Mouse (Mus musculus): ENCODE results near the gene Chid1.

DNA sequence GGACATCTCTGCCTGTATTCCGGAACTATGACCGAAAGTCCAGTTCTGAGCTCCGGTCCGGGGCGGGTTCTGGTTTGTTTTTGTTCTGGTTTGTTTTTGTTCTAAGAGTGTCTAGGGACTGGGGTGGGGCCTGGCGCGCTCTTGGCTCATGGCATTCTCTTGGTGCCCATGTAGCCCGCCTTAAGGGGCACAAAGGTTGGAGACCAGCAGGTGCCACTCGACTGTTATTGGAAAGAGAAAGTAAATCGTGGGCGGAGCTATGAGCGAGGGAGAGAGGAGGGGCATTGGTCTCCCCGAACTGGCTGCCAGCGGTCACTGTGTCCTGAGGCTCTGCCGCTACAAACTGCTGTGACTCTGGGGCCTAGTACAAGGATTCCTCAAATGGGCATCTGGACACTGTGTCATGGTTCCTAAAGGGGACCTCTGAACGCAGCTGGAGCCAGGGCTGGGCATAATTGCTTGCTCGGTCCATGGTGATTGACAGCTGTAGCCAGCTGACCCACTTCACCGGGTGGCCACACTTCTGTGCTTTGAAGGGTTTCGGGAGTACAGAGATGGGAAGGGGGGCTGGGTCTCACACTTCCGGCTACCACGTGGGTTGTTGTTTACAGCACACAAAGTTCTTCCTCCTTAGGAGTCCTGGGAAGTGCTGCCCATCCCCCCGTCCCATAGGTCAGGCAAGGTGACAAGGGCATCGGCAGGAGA lies 83.9 kb downstream of the Chid1 start:
- no peak for TF ChIP-seq MAX (IDR thresholded peaks at IDR 0.05; ENCODE audit: low read depth)
- no peak for TF ChIP-seq E2F4 (IDR thresholded peaks at IDR 0.05; ENCODE audit: insufficient read depth)
- TF ChIP-seq TCF3 (IDR thresholded peaks at IDR 0.05; ENCODE audit: insufficient read length, low read depth), result no peak
- TF ChIP-seq POLR2A (IDR thresholded peaks at IDR 0.05; ENCODE audit: insufficient read length, low read depth), result peak; percentile 43
- no peak for TF ChIP-seq CEBPB (IDR thresholded peaks at IDR 0.05; ENCODE audit: insufficient read depth, poor library complexity, severe bottlenecking)
- no peak for TF ChIP-seq USF1 (IDR thresholded peaks at IDR 0.05; ENCODE audit: low read depth)
- TF ChIP-seq MYOD1 (IDR thresholded peaks at IDR 0.05; ENCODE audit: control insufficient read depth in 1 of 3, insufficient read length in 2 of 3, low read depth in 2 of 3), result peak in 1 of 3 experiments; percentile 49
- TF ChIP-seq SRF (IDR thresholded peaks at IDR 0.05; ENCODE audit: control insufficient read depth, insufficient read length, low read depth), result no peak
- peak in 1 of 3 experiments; percentile 5 for TF ChIP-seq MYOG (IDR thresholded peaks at IDR 0.05; ENCODE audit: control insufficient read depth in 1 of 3, insufficient read depth in 1 of 3, insufficient read length in 2 of 3, low read depth in 2 of 3)
- TF ChIP-seq POLR2AphosphoS2 (IDR thresholded peaks at IDR 0.05; ENCODE audit: insufficient read length, low read depth), result no peak
- TF ChIP-seq TCF12 (IDR thresholded peaks at IDR 0.05; ENCODE audit: insufficient read depth, poor library complexity, severe bottlenecking), result no peak
- TF ChIP-seq REST (IDR thresholded peaks at IDR 0.05; ENCODE audit: insufficient read depth, insufficient read length), result no peak

Data from myocyte (in vitro differentiated cells).